Mouse (Mus musculus): ENCODE data around the gene Mettl23.
"Not testable (repeated sequence)": the region's sequence is repeated elsewhere in the genome, so short reads cannot be mapped to it uniquely, and the experiment has no call there.

Mettl23 gene

GRCm38 (mm10) chr11:116818722-116819121, 24.4 kb upstream of the Mettl23 start:
- DNase-seq (ENCODE audit: low read depth, low spot score): no peak

GRCm38 (mm10) chr11:116819932-116820593, 23.0 kb upstream of the Mettl23 start:
- no peak for DNase-seq (ENCODE audit: low read depth, low spot score)

- DNase-seq (ENCODE audit: low read depth, low spot score): no peak
Measured at GRCm38 (mm10) chr11:116821057-116821940, 21.8 kb upstream of the Mettl23 start.

- DNase-seq (ENCODE audit: low read depth, low spot score): no peak
Measured at GRCm38 (mm10) chr11:116822215-116822614, 20.9 kb upstream of the Mettl23 start.

GRCm38 (mm10) chr11:116822626-116823025, 20.5 kb upstream of the Mettl23 start:
- DNase-seq (ENCODE audit: low read depth, low spot score): no peak

- DNase-seq (ENCODE audit: low read depth, low spot score): no peak
Measured at GRCm38 (mm10) chr11:116823255-116823654, 19.8 kb upstream of the Mettl23 start.

- DNase-seq (ENCODE audit: low read depth, low spot score): not testable (repeated sequence)
Measured at GRCm38 (mm10) chr11:116823885-116824284, 19.2 kb upstream of the Mettl23 start.

- no peak for DNase-seq (ENCODE audit: low read depth, low spot score)
Measured at GRCm38 (mm10) chr11:116825230-116825629, 17.8 kb upstream of the Mettl23 start.

- DNase-seq (ENCODE audit: low read depth, low spot score): no peak
Measured at GRCm38 (mm10) chr11:116826550-116827504, 16.3 kb upstream of the Mettl23 start.

- peak; percentile 51 for DNase-seq (ENCODE audit: low read depth, low spot score)
Measured at GRCm38 (mm10) chr11:116827534-116828165, 15.4 kb upstream of the Mettl23 start, which contains the start of gene Mxra7. Gene Mxra7 (minus strand): TSS chr11:116828046.

GRCm38 (mm10) chr11:116832172-116832685, 10.8 kb upstream of the Mettl23 start:
- DNase-seq (ENCODE audit: low read depth, low spot score): no peak

GRCm38 (mm10) chr11:116834954-116835353, 8.1 kb upstream of the Mettl23 start:
- no peak for DNase-seq (ENCODE audit: low read depth, low spot score)

GRCm38 (mm10) chr11:116836283-116836682, 6.8 kb upstream of the Mettl23 start:
- no peak for DNase-seq (ENCODE audit: low read depth, low spot score)

- DNase-seq (ENCODE audit: low read depth, low spot score): no peak
Measured at GRCm38 (mm10) chr11:116837441-116837840, 5.6 kb upstream of the Mettl23 start.

GRCm38 (mm10) chr11:116838936-116839335, 4.1 kb upstream of the Mettl23 start:
- no peak for DNase-seq (ENCODE audit: low read depth, low spot score)

GRCm38 (mm10) chr11:116839601-116840000, 3.5 kb upstream of the Mettl23 start:
- DNase-seq (ENCODE audit: low read depth, low spot score): no peak

GRCm38 (mm10) chr11:116840748-116841147, 2.3 kb upstream of the Mettl23 start:
- no peak for DNase-seq (ENCODE audit: low read depth, low spot score)

GRCm38 (mm10) chr11:116842531-116843260, 382 bp upstream of the Mettl23 start:
- peak; percentile 85 for DNase-seq (ENCODE audit: low read depth, low spot score)

GRCm38 (mm10) chr11:116846593-116847181, 3.6 kb downstream of the Mettl23 start:
- DNase-seq (ENCODE audit: low read depth, low spot score): no peak

Data from CD4-positive, CD25-positive, alpha-beta regulatory T cell, adult 2 months (primary cell).